Mouse (Mus musculus) neural tube, embryonic 14.5 days (tissue): ENCODE results near the gene Sema6d. TPM values are rescaled to one million over a fixed set of nuclear protein-coding genes. Genes with fewer than 3 reads are reported as not detected.

Experiments used
- ATAC-seq: fragments of 200-750 bp; cut with Nextera tagmentation; 2 replicates; pipeline ENCODE4 v1.8.0; 2017; ENCODE audit warnings: low read depth, mild to moderate bottlenecking, moderate TSS enrichment, moderate library complexity
- H3K27ac ChIP-seq: fragments of 300-500 bp; sonication (generic); 2 replicates; pipeline ENCODE4 v1.5.1; 2014; ENCODE audit warnings: low read depth, mild to moderate bottlenecking, control low read depth, low read length, moderate library complexity, mixed read lengths
- H3K27me3 ChIP-seq: fragments of 300-500 bp; sonication (generic); 2 replicates; pipeline ENCODE4 v1.6.1; 2014; ENCODE audit warnings: low read length; ENCODE audit not compliant: control insufficient read depth, insufficient read depth
- H3K36me3 ChIP-seq: fragments of 300-500 bp; sonication (generic); 2 replicates; pipeline ENCODE4 v1.6.1; 2014; ENCODE audit warnings: low read length, mixed read lengths; ENCODE audit not compliant: control insufficient read depth, insufficient read depth
- H3K4me1 ChIP-seq: fragments of 300-500 bp; sonication (generic); 2 replicates; pipeline ENCODE4 v1.6.1; 2014; ENCODE audit warnings: low read length; ENCODE audit not compliant: control insufficient read depth, insufficient read depth
- H3K4me2 ChIP-seq: fragments of 300-500 bp; sonication (generic); 2 replicates; pipeline ENCODE4 v1.6.1; 2014; ENCODE audit warnings: mild to moderate bottlenecking, low read depth, low read length, control low read depth
- H3K4me3 ChIP-seq: fragments of 300-500 bp; sonication (generic); 2 replicates; pipeline ENCODE4 v1.5.1; 2014; ENCODE audit warnings: low read depth, low read length, control low read depth, mixed read lengths
- H3K9ac ChIP-seq: fragments of 300-500 bp; sonication (generic); replicated peaks from 2 replicates; pipeline ENCODE4 v1.6.1; 2014; ENCODE audit warnings: low read depth, mild to moderate bottlenecking, control low read depth, low read length, mixed read lengths
- H3K9me3 ChIP-seq: fragments of 300-500 bp; sonication (generic); 2 replicates; pipeline ENCODE4 v1.6.1; 2016; ENCODE audit warnings: low read length; ENCODE audit not compliant: control insufficient read depth
- WGBS: fragments of 180-500 bp; shearing (Covaris S2); extraction: QIAGEN DNeasy Blood & Tissue Kit; methylation state at CpG from one replicate; pipeline ENCODE4 v1.1.7; 2014; 5-methylcytosine and 5-hydroxymethylcytosine counted together
- polyA plus RNA-seq: library from polyadenylated mRNA; unstranded; fragments of >200 nt; fragmentation: Nextera tagmentation; extraction: Ambion mirVana; gene quantifications from 2 replicates; pipeline ENCODE4 v1.2.1, GENCODE M21; 2014

Gene Sema6d
- polyA plus RNA-seq, 1 experiment from 2014 or later, result 75.5 TPM

DNA sequence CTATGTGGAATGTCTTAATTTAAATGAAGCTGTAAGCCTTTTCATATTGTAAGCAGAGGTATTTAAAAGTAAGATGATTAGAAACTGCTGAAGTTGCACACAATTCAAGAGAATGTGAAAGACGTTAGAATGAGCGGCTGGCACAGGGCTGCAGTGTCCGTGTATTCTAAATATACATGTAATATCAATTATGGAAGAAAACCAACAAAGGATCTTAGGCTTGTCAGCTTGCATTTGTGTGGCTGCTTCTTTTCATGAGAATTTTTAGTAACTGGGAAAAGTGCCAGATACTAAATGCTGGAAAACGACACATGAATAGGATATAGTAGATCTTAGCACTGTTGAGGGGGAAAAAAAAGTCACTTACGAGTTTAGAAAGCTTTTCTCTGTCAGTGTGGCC lies 11.8 kb downstream of the Sema6d start:
- no peak for ATAC-seq
- no peak overlapping the region for H3K4me3 ChIP-seq
- no peaks in the 10 kb centered on the region for H3K9me3 ChIP-seq
- no peak overlapping the region for H3K27ac ChIP-seq
- no peaks in the 10 kb centered on the region for H3K36me3 ChIP-seq
- H3K9ac ChIP-seq, result no peak overlapping the region
- H3K4me1 ChIP-seq, result 0 out of 2 replicates have a peak, but pooled peaks cover 3% of the 10 kb centered on the region
- no peak overlapping the region for H3K4me2 ChIP-seq
- 55% methylated on average over 5 of the region's 5 CpGs for WGBS
- H3K27me3 ChIP-seq, result no peaks in the 10 kb centered on the region

DNA sequence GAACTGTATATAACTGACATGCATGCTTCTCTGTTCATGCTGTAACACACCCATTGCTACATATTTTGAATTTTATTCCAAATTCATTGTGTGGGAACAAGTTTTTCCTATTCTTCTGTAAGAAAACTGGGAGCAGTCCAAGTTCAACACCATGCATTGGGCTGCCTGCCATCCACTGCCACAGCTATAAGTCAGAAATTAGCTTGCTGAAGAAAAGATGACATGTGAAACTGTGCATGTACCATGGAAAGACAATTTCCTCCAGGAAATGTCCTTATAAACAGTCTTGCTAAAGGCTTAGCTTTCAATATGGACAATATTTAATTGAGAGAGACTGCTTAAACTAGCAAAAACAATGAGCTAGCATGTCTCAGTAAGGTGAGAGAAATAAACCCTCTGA lies 13.5 kb downstream of the Sema6d start:
- H3K27ac ChIP-seq, result no peak overlapping the region
- H3K36me3 ChIP-seq, result no peaks in the 10 kb centered on the region
- no peaks in the 10 kb centered on the region for H3K9me3 ChIP-seq
- no peak overlapping the region for H3K4me3 ChIP-seq
- H3K4me2 ChIP-seq, result no peak overlapping the region
- 0 out of 2 replicates have a peak, but pooled peaks cover 3% of the 10 kb centered on the region for H3K4me1 ChIP-seq
- H3K9ac ChIP-seq, result no peak overlapping the region
- no peaks in the 10 kb centered on the region for H3K27me3 ChIP-seq
- ATAC-seq, result no peak

GRCm38 (mm10) chr2:124118469-124119243 lies 28.9 kb downstream of the Sema6d start:
- no peak overlapping the region for H3K27ac ChIP-seq
- no peak overlapping the region for H3K4me3 ChIP-seq
- no peak overlapping the region for H3K9ac ChIP-seq
- H3K27me3 ChIP-seq, result no peaks in the 10 kb centered on the region
- no peaks in the 10 kb centered on the region for H3K36me3 ChIP-seq
- H3K9me3 ChIP-seq, result no peaks in the 10 kb centered on the region
- WGBS, result 62% methylated on average over 11 of the region's 11 CpGs
- no peaks in the 10 kb centered on the region for H3K4me1 ChIP-seq
- ATAC-seq, result no peak
- H3K4me2 ChIP-seq, result no peak overlapping the region

GRCm38 (mm10) chr2:124120355-124120754 lies 30.6 kb downstream of the Sema6d start:
- WGBS, result 65% methylated on average over 1 of the region's 1 CpGs

DNA sequence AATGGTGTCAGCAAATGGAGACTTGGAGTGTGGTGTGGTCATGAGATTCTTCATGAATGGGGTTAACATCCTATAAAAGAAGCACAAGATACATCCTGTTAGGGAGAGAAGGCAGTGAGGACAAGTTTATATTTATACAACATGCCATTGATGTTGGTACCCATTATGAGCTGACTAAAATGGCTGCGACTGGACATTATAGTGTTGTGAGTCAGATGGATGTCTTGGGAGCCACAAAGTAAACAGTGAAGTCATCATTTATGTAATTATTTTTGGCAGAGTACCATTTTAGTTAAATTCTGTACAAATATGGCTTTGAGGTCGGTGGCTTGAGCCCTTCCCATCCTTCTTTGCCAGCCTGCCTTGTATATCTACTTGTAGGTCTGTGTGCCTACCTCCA lies 31.8 kb downstream of the Sema6d start:
- Histone ChIP-seq H3K36me3 (no peaks in the 10 kb centered on the region), H3K9me3 (no peaks in the 10 kb centered on the region), H3K27me3 (no peaks in the 10 kb centered on the region), H3K4me1 (no peaks in the 10 kb centered on the region), H3K4me2 (no peak overlapping the region), H3K4me3 (no peak overlapping the region), H3K27ac (no peak overlapping the region), H3K9ac (no peak overlapping the region)
- no peak for ATAC-seq
- 73% methylated on average over 2 of the region's 2 CpGs for WGBS

More at GRCm38 (mm10) chr2:124120355-124120754, 30.6 kb downstream of the Sema6d start:
- Histone ChIP-seq H3K4me1 (no peaks in the 10 kb centered on the region), H3K27me3 (no peaks in the 10 kb centered on the region), H3K27ac (no peak overlapping the region), H3K4me2 (no peak overlapping the region), H3K9ac (no peak overlapping the region), H3K36me3 (no peaks in the 10 kb centered on the region), H3K9me3 (no peaks in the 10 kb centered on the region), H3K4me3 (no peak overlapping the region)
- ATAC-seq, result no peak

DNA sequence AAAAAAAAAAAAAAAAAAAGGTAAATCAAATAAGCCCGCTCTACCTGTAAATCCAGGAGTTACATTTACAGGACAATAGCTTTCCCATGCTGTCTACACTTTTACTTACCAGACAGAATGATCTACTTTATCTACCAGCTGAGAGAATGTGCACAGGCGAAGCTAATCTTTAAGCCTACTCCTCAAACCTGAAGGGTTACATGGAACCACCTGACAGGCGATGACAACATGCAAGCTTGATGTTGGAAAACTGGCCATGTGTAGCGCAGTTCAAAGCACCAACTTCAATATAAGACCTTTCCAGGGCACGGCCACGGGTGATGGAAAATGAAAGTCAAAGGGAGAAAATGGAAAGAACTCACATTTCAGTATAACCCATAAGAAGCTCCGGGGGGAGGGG lies 35.7 kb downstream of the Sema6d start:
- H3K36me3 ChIP-seq, result no peaks in the 10 kb centered on the region
- no peaks in the 10 kb centered on the region for H3K27me3 ChIP-seq
- 90% methylated on average over 7 of the region's 7 CpGs for WGBS
- no peak overlapping the region for H3K4me2 ChIP-seq
- no peak overlapping the region for H3K27ac ChIP-seq
- H3K4me3 ChIP-seq, result no peak overlapping the region
- H3K9me3 ChIP-seq, result no peaks in the 10 kb centered on the region
- no peak overlapping the region for H3K9ac ChIP-seq
- no peaks in the 10 kb centered on the region for H3K4me1 ChIP-seq
- no peak for ATAC-seq

DNA sequence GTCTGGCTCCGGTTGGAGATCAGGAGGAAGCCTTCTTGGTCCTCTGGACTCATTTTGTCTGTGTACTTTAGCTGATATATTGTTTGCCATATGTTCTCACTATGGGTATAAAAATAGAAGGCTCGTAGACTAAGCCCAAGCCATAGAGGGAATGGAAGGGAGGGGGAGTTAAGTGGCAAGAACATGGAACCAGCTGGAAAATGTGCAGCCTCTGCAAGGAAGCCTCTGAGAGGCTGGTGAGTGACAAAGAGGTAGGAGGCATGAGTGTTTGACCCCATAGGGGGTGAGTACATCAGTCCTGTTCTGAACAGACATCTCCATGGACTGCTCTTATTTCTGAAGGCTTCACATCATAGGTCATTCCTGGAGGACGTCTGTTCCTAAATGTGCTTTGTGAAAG lies 37.1 kb downstream of the Sema6d start:
- Histone ChIP-seq H3K4me3 (no peak overlapping the region), H3K9ac (no peak overlapping the region), H3K36me3 (no peaks in the 10 kb centered on the region), H3K4me2 (no peak overlapping the region), H3K9me3 (no peaks in the 10 kb centered on the region), H3K27ac (no peak overlapping the region), H3K4me1 (no peaks in the 10 kb centered on the region), H3K27me3 (no peaks in the 10 kb centered on the region)
- WGBS, result 56% methylated on average over 3 of the region's 3 CpGs
- no peak for ATAC-seq

- 85% methylated on average over 2 of the region's 2 CpGs for WGBS
- H3K27me3 ChIP-seq, result no peaks in the 10 kb centered on the region
Measured at GRCm38 (mm10) chr2:124130876-124131275, 41.1 kb downstream of the Sema6d start.

DNA sequence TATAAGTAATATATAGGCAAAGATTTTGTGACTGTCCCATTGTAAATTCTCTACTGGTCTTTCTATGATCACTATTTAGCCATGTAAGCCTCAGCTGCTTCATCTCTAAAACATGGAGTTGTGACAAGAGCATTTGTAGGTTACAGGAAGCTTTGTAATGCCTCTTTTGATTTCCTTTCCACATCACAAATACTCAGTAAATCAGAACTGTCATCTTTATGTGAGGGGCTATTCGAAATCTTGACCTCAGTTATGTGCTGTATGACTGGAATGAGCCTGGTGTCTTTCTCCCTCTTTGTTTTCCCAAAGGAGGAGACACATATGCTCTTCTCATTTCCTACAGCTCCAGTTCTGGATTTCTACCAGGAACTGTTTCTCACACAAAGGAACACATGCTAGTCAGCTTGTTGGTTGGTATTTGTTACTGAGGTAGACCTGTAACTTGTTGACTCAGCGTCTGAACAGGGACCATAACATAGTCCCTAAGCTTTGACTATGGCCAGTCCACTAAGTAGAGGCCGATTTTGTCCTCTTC lies 51.8 kb downstream of the Sema6d start:
- WGBS, result 84% methylated on average over 3 of the region's 3 CpGs
- Histone ChIP-seq H3K27ac (no peak overlapping the region), H3K9me3 (no peaks in the 10 kb centered on the region), H3K36me3 (no peaks in the 10 kb centered on the region), H3K9ac (no peak overlapping the region), H3K27me3 (no peaks in the 10 kb centered on the region), H3K4me1 (no peaks in the 10 kb centered on the region), H3K4me2 (no peak overlapping the region), H3K4me3 (no peak overlapping the region)
- no peak for ATAC-seq

More at GRCm38 (mm10) chr2:124130876-124131275, 41.1 kb downstream of the Sema6d start:
- Histone ChIP-seq H3K9me3 (no peaks in the 10 kb centered on the region), H3K9ac (no peak overlapping the region), H3K4me3 (no peak overlapping the region), H3K36me3 (no peaks in the 10 kb centered on the region), H3K4me2 (no peak overlapping the region), H3K4me1 (0 out of 2 replicates have a peak, but pooled peaks cover 4% of the 10 kb centered on the region), H3K27ac (no peak overlapping the region)
- no peak for ATAC-seq
